Mouse (Mus musculus): ENCODE data around the gene Rexo2.
"Not testable (repeated sequence)": the region's sequence is repeated elsewhere in the genome, so short reads cannot be mapped to it uniquely, and the experiment has no call there.

The Rexo2 gene

GRCm38 (mm10) chr9:48473131-48473530, 7.3 kb downstream of the Rexo2 start:
- DNase-seq (ENCODE audit: low read depth, low spot score): no peak

DNA sequence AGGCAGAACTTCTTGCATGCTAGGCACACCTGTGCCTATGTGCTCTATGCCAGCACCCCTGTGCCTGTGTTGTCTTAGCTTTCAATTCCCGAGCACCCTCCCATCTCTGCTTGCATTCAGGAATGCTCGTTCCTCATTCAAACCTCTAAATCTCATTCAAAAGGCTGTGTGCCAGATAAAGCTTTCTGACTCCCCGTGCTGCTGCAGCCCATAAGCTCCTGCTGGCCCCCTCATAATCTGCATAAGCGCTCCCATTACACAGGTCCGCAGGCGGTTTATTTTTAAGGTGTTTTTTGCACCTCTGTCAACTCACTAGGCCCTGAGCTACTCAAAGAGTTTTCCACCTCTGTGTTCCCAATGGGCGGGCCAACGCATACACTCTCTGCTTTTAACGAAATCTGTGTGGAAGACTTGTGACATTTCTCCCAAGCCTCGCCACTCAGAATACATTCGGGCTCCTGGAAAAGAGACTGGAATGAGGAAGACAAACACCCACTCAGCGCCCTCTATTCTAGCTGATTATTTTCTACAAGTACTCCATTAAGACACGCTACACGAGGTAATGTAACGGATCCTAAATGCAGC, 7.9 kb downstream of the Rexo2 start:
- DNase-seq (ENCODE audit: low read depth, low spot score): no peak

- DNase-seq (ENCODE audit: low read depth, low spot score): not testable (repeated sequence)
Observed at GRCm38 (mm10) chr9:48467471-48467870, 13.0 kb downstream of the Rexo2 start.

DNA sequence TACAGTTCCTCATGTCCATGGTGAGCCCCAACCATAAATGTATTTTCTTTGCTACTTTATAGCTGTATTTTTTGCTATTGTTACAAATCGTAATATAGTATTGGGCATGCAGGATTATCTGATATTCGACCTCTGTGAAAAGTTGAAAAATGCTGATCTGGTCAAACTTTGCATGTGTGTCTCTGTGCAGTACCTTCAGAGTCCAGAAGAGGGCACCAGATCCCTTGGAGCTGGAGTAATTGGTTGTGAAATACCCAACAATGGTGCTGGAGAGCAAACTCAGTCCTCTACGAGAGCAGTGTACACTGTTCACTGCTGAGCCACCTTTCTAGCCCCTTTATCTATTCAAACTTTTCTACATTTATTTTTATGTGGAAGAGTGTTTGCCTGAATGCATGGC, 13.6 kb downstream of the Rexo2 start:
- DNase-seq (ENCODE audit: low read depth, low spot score): peak; percentile 67

DNA sequence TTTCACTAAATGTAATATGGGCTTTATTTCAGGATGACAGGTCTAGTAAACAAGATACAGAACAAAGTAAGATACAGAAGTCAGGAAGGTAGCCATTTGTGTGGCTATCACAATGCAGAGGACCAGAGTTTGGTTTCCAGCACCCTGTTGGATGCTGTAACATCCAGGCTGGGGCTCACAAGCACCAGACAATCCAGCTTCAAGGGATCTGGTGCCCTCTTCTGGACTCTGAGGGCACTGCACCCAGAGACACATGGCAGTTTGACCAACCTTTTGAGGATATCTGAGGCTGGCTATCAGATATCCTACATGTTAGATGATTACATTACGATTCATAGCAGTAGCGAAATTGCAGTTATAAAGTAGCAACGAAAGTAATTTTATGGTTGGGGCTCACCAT, 14.8 kb downstream of the Rexo2 start:
- peak; percentile 48 for DNase-seq (ENCODE audit: low read depth, low spot score)

GRCm38 (mm10) chr9:48461545-48461944, 18.9 kb downstream of the Rexo2 start:
- no peak for DNase-seq (ENCODE audit: low read depth, low spot score)

GRCm38 (mm10) chr9:48460720-48461119, 19.7 kb downstream of the Rexo2 start:
- DNase-seq (ENCODE audit: low read depth, low spot score): no peak

DNA sequence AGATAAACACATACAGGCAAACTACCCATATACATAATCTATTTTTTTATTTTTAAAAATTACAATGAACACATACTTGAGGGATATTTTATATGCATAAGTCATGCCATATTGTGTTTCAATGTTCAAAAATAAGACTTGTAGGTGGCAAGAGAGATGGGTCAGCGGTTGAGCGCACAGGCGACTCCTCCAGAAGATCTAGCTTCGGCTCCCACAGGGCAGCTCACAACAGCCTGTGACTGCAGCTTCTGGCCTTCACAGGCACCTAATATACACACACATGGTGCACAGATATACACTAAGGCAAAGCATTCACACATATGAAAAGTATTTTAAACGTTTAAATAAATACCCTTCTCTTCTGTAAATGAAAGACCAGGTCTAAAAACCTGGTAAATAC, 21.0 kb downstream of the Rexo2 start:
- no peak for DNase-seq (ENCODE audit: low read depth, low spot score)

DNA sequence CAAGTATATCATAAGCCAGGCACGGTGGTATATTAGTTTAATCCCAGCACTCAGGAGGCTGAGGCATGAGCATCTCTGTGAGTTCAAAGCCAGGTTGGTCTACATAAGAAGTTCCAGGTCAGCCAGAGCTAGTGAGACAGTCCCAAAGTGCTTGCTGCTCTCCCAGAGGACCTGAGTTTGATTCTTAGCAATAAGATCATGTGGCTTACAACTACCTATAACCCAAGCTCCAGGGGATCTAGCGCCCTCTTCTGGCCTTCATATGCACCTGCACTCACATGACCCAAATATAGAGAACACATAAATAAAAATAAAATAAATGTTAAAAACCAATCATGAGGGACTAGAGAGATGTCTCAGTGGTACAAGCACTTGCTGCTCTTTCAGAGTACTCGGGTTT, 21.5 kb downstream of the Rexo2 start:
- peak; percentile 53 for DNase-seq (ENCODE audit: low read depth, low spot score)

DNA sequence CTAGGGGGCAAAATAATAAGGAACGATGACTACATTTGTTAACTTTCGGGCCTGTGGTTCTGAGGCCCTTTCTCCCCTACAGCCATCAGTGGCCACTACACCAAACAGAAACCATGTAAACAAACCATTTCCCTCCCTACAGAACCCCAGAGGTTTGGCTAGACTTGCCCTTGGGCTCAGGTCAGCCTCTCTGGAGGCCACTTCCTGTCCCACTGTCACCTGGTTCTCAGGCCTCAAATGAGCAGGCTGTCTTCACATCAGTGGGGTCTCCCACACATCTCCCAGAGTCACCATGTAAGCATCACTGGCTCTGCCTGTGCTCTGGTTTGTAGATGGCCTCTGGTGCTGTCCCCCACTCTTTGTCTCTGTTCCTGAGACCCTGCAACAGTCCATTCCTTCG, 24.5 kb downstream of the Rexo2 start:
- no peak for DNase-seq (ENCODE audit: low read depth, low spot score)

DNA sequence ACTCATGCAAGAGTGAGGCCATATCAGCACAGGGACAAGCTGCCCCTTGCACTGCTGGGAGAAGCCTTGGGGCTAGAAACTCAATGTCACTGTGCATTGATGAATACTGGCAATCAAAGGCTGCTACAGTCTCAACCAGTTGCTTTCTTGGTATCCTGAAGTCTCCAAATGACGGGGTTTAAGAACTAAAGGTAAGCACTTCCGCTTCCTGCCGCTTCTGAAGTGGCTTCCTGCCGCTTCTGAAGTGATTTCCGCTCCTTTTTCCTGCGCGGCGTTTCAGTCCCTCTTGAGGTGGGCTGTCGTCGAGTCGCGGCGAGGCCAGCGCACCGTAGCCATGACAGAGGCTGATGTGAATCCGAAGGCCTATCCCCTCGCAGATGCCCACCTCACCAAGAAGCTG, 30.4 kb downstream of the Rexo2 start:
- no peak for DNase-seq (ENCODE audit: low read depth, low spot score)

DNA sequence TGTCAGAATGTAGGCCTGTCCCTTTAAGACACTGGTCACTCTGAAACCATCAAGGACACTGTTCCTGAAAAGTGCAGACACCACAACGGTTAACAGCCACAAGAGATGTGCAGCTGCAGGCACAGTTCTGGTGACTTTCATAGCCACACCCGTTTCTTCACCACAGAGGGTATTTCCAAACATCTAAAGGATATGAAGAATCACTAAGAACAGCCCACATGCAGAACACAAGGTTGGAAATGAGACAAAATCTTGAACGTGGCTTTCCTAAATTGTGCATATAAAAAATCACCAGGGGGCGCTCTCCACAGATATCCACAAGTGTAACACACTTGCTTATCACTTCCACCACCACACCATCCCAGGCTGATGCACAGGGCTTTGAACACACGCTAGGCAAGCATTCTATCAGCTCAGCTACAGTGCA, 32.6 kb downstream of the Rexo2 start:
- peak; percentile 61 for DNase-seq (ENCODE audit: low read depth, low spot score)

DNA sequence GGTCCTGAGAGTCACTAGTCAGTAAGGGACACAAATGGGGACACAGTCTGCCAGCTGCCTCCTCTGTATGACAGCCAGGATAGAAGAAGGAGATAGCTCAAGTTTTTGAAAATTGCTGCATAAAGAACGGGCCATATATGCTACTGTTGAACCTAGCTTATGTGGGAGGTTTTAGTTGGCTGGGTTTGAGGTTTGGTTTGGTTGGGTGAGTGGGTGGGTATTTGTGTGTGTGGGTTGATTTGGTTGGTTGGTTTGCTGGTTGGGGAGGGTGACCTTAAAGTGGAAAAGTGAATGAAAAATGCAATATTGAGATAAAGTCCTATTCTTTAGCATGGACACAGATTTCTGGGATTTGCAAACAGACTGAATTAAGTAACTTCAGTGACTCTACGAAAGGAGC, 35.6 kb downstream of the Rexo2 start:
- no peak for DNase-seq (ENCODE audit: low read depth, low spot score)

DNA sequence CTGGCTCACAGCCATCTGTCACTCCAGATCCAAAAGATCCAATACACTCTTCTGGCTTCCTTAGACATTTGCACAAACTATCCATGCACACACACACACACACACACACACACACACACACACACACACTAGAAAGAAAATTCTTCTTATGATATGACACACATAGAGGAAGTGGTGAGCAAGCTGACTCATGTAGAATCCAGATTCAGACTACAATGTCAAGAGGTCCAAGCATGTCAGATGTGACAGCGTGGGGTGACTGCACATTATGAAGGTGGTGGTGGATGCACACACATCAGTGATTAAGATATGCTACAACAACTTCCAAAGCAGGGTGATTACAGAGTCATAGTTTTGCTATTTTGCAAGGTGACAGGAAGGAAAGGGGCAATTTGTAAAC, 36.5 kb downstream of the Rexo2 start:
- peak; percentile 77 for DNase-seq (ENCODE audit: low read depth, low spot score)

DNA sequence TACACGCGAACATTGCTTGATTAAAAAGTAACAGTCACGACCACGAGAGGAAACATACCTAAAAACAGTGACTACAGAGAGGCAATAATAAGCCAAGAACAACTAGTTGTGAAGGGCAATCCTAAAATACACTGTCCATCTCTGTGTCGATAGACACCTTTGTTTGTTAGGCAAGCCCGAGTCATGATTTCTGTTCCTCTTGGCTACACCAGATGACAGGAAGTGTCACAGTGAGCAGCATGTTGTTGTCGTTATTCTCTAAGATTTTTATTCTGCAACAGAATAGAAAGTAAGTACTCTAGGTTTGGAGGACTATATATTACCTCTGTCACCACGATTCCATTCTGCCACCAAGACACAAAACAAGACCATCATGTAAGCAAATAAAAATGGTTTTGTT, 48.0 kb downstream of the Rexo2 start:
- peak; percentile 59 for DNase-seq (ENCODE audit: low read depth, low spot score)

- DNase-seq (ENCODE audit: low read depth, low spot score): no peak
Observed at GRCm38 (mm10) chr9:48427176-48427575, 53.2 kb downstream of the Rexo2 start.

GRCm38 (mm10) chr9:48423256-48423655, 57.2 kb downstream of the Rexo2 start:
- DNase-seq (ENCODE audit: low read depth, low spot score): peak; percentile 41

- DNase-seq (ENCODE audit: low read depth, low spot score): peak; percentile 81
Observed at GRCm38 (mm10) chr9:48422382-48422781, 58.0 kb downstream of the Rexo2 start.

- peak; percentile 34 for DNase-seq (ENCODE audit: low read depth, low spot score)
Observed at GRCm38 (mm10) chr9:48421561-48421960, 58.9 kb downstream of the Rexo2 start.

DNA sequence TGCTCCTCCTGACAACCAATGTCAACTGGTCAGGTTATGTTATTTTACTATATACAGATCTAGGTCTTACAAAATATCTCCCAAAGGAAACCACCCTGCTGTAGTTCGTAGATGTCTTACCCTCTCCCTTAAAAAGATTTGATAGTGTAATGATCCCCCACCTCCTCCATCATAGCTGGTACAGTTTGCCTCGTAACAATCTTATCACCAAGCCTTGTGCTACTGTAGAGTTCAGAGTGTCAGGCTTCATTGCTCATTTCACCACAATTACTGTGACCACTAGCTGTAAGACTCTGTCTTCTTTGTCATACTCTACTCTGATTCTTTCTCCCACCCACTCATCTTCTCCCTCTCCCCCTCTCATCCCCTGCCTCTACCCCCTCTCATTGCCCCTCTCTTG, 59.4 kb downstream of the Rexo2 start:
- DNase-seq (ENCODE audit: low read depth, low spot score): peak; percentile 58

- DNase-seq (ENCODE audit: low read depth, low spot score): peak; percentile 75
Observed at GRCm38 (mm10) chr9:48420437-48420836, 60.0 kb downstream of the Rexo2 start.

DNA sequence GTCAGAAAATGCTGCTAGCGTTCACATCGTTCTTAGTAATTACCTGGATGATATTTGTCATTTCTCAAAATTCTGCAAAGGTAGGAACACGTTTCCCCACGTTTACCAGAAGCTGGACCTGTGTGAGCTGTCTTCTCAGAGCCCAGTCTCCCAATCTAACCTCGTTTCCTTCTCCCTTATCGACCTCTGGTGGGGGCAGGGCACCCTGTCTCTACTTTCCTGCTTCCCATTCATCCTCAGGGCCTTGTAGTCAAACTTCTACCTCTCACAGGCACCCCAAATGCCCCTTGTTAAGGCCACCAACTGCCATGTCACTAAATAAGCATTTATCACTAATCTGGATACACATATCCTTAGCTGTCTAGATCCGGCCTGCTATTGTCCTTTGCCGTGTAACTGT, 61.6 kb downstream of the Rexo2 start:
- peak; percentile 14 for DNase-seq (ENCODE audit: low read depth, low spot score)
